Mouse (Mus musculus): ENCODE results near the gene Hoxa3.

Gene Hoxa3

DNA sequence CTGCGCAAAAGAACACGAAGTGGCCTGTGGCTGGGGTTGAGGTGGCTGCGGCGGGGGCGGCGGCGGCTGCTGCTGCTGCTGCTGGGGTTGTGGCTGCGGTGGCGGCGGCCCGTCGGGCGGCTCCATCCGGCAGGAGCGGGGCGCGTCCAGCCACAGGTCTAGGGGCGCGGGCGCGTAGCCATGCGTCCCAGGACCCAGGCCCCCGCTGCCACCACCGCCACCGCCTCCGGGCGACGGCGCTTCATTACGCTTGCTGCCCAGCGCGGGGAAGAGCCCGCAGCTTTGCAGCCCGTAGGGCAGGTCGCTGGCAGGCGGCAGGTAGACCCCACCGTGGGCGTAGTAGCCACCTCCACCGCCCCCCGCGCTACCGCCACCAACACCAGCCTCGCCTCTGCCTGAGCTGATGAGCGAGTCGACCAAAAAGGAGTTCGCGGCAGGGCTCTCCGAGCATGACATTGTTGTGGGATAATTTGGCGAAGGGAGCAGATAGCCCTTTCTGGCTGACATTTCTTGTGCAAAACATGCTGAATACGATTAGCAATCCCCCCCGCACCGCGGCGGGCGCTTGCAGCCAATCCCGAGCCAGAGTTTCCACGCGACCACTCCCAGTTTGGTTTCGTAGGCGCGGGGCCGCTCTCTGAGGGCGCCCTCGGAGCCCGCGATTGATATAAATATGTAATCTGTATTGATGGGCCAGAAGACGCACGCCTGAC lies 21.4 kb upstream of the Hoxa3 start:
- in situ Hi-C loops (cut with MboI, MseI): loop anchor here (25.0 kb wide), 1 partner anchor 1053 kb away; the partner anchor contains the start of gene Creb5

DNA sequence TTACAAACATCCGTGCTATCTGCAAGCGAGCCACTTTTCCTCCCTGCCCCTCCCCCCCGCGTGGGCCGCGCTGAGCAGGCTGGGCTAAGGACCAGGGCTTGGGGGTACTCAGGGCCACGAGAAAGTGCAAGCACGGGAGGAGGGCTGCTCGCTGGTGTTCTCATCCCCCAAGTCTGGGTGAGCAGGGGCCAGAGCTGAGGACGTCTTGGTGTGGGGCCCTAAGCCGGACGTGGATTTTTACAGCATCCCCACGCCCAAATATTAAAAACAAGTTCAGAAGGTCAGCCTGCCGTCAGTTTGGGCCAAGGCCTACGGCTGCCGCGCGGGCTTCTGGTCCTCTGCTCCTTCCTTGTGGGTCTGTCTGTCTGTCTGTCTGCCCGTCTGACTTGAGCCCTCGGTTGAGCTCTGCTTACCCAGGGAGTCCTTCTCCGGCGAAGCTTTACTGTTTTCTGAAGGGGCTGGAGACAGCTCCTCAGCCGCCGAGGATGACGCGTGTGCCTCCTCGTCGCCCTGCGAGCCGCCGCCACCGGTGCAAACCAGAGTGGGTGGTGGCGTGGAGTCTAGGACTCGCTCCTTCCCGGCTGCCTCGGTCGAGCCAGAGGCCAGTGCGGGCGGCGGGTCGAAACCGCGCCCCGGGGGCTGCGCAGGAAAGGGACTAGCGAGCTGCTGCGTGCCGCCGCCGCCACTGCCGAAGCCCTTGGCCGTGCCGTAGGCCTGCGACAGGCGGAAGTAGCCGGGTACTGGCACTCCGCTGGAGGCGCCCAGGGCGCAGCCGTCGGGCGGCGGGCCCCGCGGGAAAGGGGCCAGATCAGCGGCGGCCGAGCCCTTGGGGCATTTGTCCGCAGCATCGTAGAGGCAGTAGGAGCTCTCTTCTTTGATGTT lies 20.7 kb upstream of the Hoxa3 start:
- in situ Hi-C loops (cut with MboI, MseI): loop anchor here (25.0 kb wide), 1 partner anchor 1054 kb away; the partner anchor contains the start of gene Creb5

DNA sequence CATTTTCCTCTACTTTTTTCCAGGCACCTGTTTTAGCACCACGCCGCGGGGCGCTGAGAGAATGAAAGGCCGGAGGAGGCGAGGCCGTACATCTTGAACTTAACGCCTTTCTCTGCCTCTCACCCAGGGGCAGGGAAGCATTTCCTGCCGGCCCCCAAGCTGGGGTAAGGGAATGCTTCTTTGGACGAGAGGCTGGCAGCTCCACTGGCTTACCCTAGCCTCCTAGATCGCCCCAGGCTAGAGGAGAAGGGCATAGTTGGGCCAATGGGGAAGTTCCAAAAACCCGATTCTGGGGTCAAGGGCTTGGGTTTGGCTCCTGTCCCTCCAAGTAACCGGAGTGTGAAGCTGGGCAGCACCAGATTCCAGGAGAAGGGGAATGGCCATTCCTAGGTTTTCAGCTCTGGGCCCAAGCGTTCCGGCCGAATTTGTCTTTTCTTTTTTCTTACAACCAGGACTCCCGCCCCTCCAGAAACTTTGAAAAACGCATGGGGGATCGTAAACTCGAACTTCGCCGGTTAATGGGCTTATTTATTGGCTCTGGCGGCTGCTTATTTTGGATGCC lies 19.9 kb upstream of the Hoxa3 start:
- in situ Hi-C loops (cut with MboI, MseI): loop anchor here (25.0 kb wide), 1 partner anchor 1054 kb away; the partner anchor contains the start of gene Creb5

- in situ Hi-C loops (cut with MboI, MseI): loop anchor here (25.0 kb wide), 1 partner anchor 1055 kb away; the partner anchor contains the start of gene Creb5
These were observed 19.4 kb upstream of the Hoxa3 start for GRCm38 (mm10) chr6:52232568-52232965.

DNA sequence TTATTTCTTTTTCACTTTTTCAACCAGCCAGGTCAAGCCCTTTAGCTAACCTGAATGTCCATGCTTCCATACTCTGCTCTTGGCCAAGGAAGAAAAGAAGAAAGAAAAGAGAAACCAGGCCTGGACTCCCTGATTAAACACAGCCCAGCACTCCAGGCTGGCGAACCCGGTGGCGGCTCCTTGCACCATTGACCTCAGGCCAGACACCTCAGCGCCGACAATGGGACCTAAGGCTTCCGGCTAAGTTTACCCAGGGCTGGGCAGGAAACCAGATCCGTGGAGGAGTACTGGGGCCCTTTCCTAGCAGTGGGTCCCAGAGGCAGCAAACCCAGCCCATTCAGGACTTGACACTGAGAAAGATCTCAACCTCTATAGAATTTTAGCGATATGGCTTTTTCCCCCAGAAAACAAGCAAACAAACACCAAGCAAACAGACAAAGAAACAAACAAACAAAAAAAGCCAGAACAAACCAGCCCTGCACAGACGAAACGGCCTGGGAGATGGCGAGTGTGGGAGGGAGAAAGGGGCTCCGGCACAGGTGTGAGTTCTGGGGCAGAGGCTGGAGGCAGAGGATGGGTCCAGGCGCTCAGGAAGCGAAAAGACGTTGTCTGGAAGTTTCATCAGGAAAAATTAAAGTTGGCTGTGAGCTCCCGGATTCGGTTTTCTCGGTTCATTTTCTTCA lies 18.9 kb upstream of the Hoxa3 start:
- in situ Hi-C loops (cut with MboI, MseI): loop anchor here (25.0 kb wide), 1 partner anchor 1055 kb away; the partner anchor contains the start of gene Creb5

- in situ Hi-C loops (cut with MboI, MseI): loop anchor here (25.0 kb wide), 1 partner anchor 1057 kb away; the partner anchor contains the start of gene Creb5
These were observed 17.5 kb upstream of the Hoxa3 start, which contains the start of gene Hoxa9 for GRCm38 (mm10) chr6:52230516-52231165. Gene Hoxa9, minus strand, starts transcription at chr6:52231089.

- in situ Hi-C loops (cut with MboI, MseI): loop anchor here (5.0 to 25.0 kb wide), 3 partner anchors 33 to 1058 kb away; partner anchors contain the start of genes Creb5 and Hoxa13
These were observed 16.7 kb upstream of the Hoxa3 start for GRCm38 (mm10) chr6:52229558-52230416.

- in situ Hi-C loops (cut with MboI, MseI): loop anchor here (5.0 to 25.0 kb wide), 3 partner anchors 34 to 1059 kb away; partner anchors contain the start of genes Creb5 and Hoxa13
These were observed 15.6 kb upstream of the Hoxa3 start for GRCm38 (mm10) chr6:52228475-52229465.

GRCm38 (mm10) chr6:52227470-52228222 lies 14.5 kb upstream of the Hoxa3 start:
- in situ Hi-C loops (cut with MboI, MseI): loop anchor here (5.0 to 25.0 kb wide), 3 partner anchors 35 to 1060 kb away; partner anchors contain the start of genes Creb5 and Hoxa13

DNA sequence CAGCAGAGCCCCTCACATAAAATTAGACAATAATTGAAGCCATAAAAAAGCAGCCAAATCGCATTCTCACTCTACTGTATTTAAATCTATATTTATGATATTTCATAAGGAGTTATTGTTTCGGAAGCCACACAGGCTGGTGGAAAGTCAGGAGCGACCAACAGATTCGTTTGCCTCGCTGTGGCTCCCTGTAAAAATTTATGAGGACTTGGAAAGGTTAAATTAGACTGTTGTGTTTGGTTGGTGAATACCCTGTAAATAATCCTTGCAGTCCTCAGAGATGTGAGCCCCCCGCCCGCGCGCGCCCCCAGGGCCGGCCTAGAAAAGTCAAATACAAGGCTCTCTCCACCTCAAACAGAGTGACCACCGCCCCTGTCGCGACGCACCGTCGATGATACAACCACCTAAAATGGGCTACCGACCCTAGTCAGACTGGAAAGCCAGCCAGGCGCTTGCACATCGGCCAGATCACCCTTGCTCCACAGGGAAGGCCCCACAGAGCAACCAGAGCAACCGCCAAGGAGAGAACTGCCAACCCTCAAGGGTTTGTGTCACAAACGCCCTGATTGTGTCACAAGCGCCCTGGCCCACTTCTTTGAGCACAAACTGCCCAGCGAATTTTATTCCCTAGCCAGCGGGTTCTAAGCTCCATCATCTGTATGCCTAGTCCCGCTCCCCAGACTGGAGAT lies 13.6 kb upstream of the Hoxa3 start:
- in situ Hi-C loops (cut with MboI, MseI): loop anchor here (5.0 to 25.0 kb wide), 3 partner anchors 36 to 1061 kb away; partner anchors contain the start of genes Creb5 and Hoxa13

DNA sequence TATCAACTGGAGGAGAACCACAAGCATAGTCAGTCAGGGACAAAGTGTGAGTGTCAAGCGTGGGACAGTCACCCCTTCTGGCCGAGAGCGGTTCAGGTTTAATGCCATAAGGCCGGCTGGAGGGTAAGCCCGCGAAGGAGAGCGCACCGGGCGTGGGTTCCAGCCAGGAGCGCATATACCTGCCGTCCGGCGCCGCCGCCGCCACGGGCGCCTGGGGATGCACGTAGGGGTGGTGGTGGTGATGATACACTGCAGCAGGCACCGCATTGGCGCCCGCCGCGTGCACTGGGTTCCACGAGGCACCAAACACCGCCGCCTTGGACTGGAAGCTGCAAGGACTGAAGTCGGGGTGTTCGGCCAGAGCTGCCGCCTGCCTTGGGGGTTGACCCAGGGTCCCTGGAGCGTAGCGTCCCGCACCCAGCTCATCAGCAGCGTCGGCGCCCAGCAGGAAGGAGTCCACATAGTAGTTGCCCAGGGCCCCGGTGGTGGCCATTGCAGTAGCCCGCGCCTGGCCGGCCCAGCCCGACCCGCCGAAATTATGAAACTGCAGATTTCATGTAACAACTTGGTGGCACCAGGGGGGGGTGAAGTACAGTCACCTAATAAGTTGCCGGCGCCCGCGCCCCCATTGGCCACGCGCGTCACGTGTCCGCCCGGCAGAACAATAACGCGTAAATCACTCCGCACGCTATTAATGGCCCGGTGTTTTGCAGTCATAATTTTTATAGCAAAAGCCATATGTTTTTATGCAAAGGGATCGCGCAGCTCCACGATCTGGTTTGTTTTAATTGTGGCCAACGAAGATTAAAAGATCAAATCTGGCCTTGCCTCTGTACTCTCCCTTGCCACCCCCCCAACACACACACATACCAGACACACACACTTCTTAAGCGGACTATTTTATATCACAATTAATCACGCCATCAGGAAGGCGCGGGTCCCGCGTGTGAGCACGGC lies 12.8 kb upstream of the Hoxa3 start:
- in situ Hi-C loops (cut with MboI, MseI): loop anchor here (5.0 to 25.0 kb wide), 3 partner anchors 36 to 1061 kb away; partner anchors contain the start of genes Creb5 and Hoxa13

DNA sequence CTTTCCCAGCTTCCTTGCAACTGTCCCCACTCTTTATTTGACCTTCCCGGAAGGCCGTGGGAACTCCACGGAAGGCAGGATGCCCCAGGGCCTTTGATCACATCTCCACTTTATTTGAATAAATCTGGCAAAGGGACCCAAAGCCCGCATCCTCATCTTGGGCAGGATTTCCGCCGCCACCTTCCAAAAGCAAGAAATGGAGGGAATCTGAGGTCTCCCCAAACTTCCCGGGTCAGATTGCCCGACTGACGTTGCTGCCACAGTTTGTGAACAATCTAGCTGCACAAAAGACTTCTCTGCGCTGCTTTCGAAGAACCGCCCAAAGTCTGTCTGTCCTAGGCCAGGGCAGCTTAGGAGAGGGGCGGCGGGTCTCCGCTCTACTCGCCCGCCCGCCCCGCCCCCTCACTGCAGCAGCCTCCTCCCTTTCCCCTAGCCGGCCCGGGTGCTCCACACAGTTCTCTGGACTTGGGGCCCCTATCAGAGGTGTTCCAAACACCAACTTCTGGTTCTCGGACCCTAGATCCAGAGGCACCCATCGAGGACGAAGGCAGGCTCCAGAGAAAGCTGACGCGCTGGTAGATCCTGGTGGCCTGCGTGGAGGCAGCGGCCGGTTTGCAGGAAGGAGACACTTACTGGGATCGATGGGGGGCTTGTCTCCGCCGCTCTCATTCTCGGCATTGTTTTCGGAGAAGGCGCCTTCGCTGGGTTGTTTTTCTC lies 11.9 kb upstream of the Hoxa3 start:
- in situ Hi-C loops (cut with MboI, MseI): loop anchor here (5.0 to 25.0 kb wide), 5 partner anchors 37 to 1062 kb away; partner anchors contain the start of genes Creb5 and Hoxa13

- in situ Hi-C loops (cut with MboI, MseI): loop anchor here (5.0 to 10.0 kb wide), 3 partner anchors 219 to 637 kb away; no protein-coding TSS in a partner anchor
These were observed 11.0 kb upstream of the Hoxa3 start for GRCm38 (mm10) chr6:52223939-52224760.

DNA sequence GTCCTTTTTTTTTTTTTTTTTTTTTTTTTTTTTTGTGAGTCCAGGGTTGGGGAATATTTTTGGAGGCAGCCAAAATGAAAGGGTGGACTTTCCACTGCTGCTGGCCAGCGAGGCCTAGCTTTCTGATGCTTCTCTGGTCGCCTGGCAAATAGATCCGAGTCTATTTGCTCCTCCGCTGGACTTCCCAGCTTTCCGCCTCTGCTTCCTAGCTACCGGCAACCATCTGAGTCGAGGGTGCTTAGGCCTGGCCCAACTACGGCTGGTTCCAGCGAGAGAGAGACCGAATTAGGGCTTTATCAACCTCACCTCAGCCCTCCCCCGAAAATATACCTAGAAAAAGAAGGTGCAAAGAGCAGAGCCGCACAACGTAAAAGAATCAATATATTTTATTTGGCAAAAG lies 9.6 kb upstream of the Hoxa3 start:
- in situ Hi-C loops (cut with MboI, MseI): loop anchor here (5.0 to 10.0 kb wide), 3 partner anchors 218 to 635 kb away; no protein-coding TSS in a partner anchor

Data from T-helper 1 cell (primary cell).